Mouse (Mus musculus): Measurements from ENCODE around the gene Isy1. TPM values are rescaled to one million over a fixed set of nuclear protein-coding genes. Genes with fewer than 3 reads are reported as not detected.

Gene Isy1
- polyA plus RNA-seq (2015; fragmentation: Nextera tagmentation; extraction: Ambion mirVana): 24.5 and 26.4 TPM in 2 replicates

GRCm38 (mm10) chr6:87838551-87839197 is at the start of gene Isy1:
Gene Isy1, minus strand, starts transcription at chr6:87838798.
- Histone ChIP-seq H3K27me3 (replicated peaks; ENCODE audit: control insufficient read depth, insufficient read depth, low read length) (no peaks in the 10 kb centered on the region), H3K9ac (ENCODE audit: low read depth, low read length) (peak within 1 kb of the TSS; percentile 76), H3K4me3 (ENCODE audit: low read depth, low read length) (peak within 1 kb of the TSS; percentile 67), H3K4me1 (replicated peaks; ENCODE audit: control insufficient read depth, insufficient read depth, low read length) (no peaks in the 10 kb centered on the region), H3K27ac (ENCODE audit: low read depth, low read length) (peak within 1 kb of the TSS; percentile 98), H3K4me2 (replicated peaks; ENCODE audit: low read depth) (peak within 1 kb of the TSS; percentile 86), H3K9me3 (ENCODE audit: control insufficient read depth) (no peaks in the 10 kb centered on the region), H3K36me3 (ENCODE audit: control insufficient read depth, insufficient read depth) (peaks cover 28% of the 10 kb centered on the region)
- peak; percentile 96 for ATAC-seq
- TF ChIP-seq CTCF (IDR thresholded peaks at IDR 0.05; ENCODE audit: low read depth): peak; percentile 51
- WGBS: under 1% methylated on average over 46 of the region's 46 CpGs

- TF ChIP-seq CTCF (IDR thresholded peaks at IDR 0.05; ENCODE audit: low read depth): peak; percentile 98
- under 1% methylated on average over 31 of the region's 31 CpGs for WGBS
These were observed 49.1 kb upstream of the Isy1 start, which contains the start of gene Copg1 for GRCm38 (mm10) chr6:87887594-87888233. Gene Copg1, plus strand, starts transcription at chr6:87887814.

GRCm38 (mm10) chr6:87886721-87887120 is 48.1 kb upstream of the Isy1 start:
- H3K27me3 ChIP-seq (replicated peaks; ENCODE audit: control insufficient read depth, insufficient read depth, low read length): no peaks in the 10 kb centered on the region
- TF ChIP-seq CTCF (IDR thresholded peaks at IDR 0.05; ENCODE audit: low read depth): no peak
- 37% methylated on average over 1 of the region's 1 CpGs for WGBS
- no peak overlapping the region for H3K9ac ChIP-seq (ENCODE audit: low read depth, low read length)
- no peak overlapping the region for H3K27ac ChIP-seq (ENCODE audit: low read depth, low read length)
- H3K9me3 ChIP-seq (ENCODE audit: control insufficient read depth): no peaks in the 10 kb centered on the region
- no peak for ATAC-seq
- H3K36me3 ChIP-seq (ENCODE audit: control insufficient read depth, insufficient read depth): peaks cover 23% of the 10 kb centered on the region
- H3K4me2 ChIP-seq (replicated peaks; ENCODE audit: low read depth): no peak overlapping the region
- H3K4me3 ChIP-seq (ENCODE audit: low read depth, low read length): no peak overlapping the region
- 0 out of 2 replicates have a peak, but pooled peaks cover 4% of the 10 kb centered on the region for H3K4me1 ChIP-seq (replicated peaks; ENCODE audit: control insufficient read depth, insufficient read depth, low read length)

More at GRCm38 (mm10) chr6:87887594-87888233, 49.1 kb upstream of the Isy1 start, which contains the start of gene Copg1:
- ATAC-seq: peak; percentile 95
- Histone ChIP-seq H3K36me3 (ENCODE audit: control insufficient read depth, insufficient read depth) (peaks cover 33% of the 10 kb centered on the region), H3K9me3 (ENCODE audit: control insufficient read depth) (no peaks in the 10 kb centered on the region), H3K27ac (ENCODE audit: low read depth, low read length) (peak within 1 kb of the TSS; percentile 43), H3K4me2 (replicated peaks; ENCODE audit: low read depth) (peak within 1 kb of the TSS; percentile 69), H3K4me3 (ENCODE audit: low read depth, low read length) (peak within 1 kb of the TSS; percentile 51), H3K27me3 (replicated peaks; ENCODE audit: control insufficient read depth, insufficient read depth, low read length) (no peaks in the 10 kb centered on the region), H3K4me1 (replicated peaks; ENCODE audit: control insufficient read depth, insufficient read depth, low read length) (0 out of 2 replicates have a peak, but pooled peaks cover 4% of the 10 kb centered on the region), H3K9ac (ENCODE audit: low read depth, low read length) (peak within 1 kb of the TSS; percentile 56)

- Histone ChIP-seq H3K4me1 (replicated peaks; ENCODE audit: control insufficient read depth, insufficient read depth, low read length) (0 out of 2 replicates have a peak, but pooled peaks cover 9% of the 10 kb centered on the region), H3K9me3 (ENCODE audit: control insufficient read depth) (no peaks in the 10 kb centered on the region), H3K9ac (ENCODE audit: low read depth, low read length) (no peak overlapping the region), H3K4me2 (replicated peaks; ENCODE audit: low read depth) (no peak overlapping the region), H3K27ac (ENCODE audit: low read depth, low read length) (no peak overlapping the region), H3K27me3 (replicated peaks; ENCODE audit: control insufficient read depth, insufficient read depth, low read length) (no peaks in the 10 kb centered on the region), H3K4me3 (ENCODE audit: low read depth, low read length) (no peak overlapping the region), H3K36me3 (ENCODE audit: control insufficient read depth, insufficient read depth) (no peaks in the 10 kb centered on the region)
- WGBS: 77% methylated on average over 4 of the region's 4 CpGs
- no peak for ATAC-seq
- TF ChIP-seq CTCF (IDR thresholded peaks at IDR 0.05; ENCODE audit: low read depth): no peak
These were observed 44.2 kb upstream of the Isy1 start for GRCm38 (mm10) chr6:87882816-87883215.

- Histone ChIP-seq H3K4me2 (replicated peaks; ENCODE audit: low read depth) (no peak overlapping the region), H3K9me3 (ENCODE audit: control insufficient read depth) (no peaks in the 10 kb centered on the region), H3K27ac (ENCODE audit: low read depth, low read length) (no peak overlapping the region), H3K9ac (ENCODE audit: low read depth, low read length) (no peak overlapping the region), H3K4me1 (replicated peaks; ENCODE audit: control insufficient read depth, insufficient read depth, low read length) (0 out of 2 replicates have a peak, but pooled peaks cover 8% of the 10 kb centered on the region), H3K27me3 (replicated peaks; ENCODE audit: control insufficient read depth, insufficient read depth, low read length) (no peaks in the 10 kb centered on the region), H3K4me3 (ENCODE audit: low read depth, low read length) (no peak overlapping the region), H3K36me3 (ENCODE audit: control insufficient read depth, insufficient read depth) (no peaks in the 10 kb centered on the region)
- no peak for ATAC-seq
- no peak for TF ChIP-seq CTCF (IDR thresholded peaks at IDR 0.05; ENCODE audit: low read depth)
- WGBS: 75% methylated on average over 3 of the region's 3 CpGs
These were observed 43.6 kb upstream of the Isy1 start for GRCm38 (mm10) chr6:87882221-87882620.

- H3K36me3 ChIP-seq (ENCODE audit: control insufficient read depth, insufficient read depth): no peaks in the 10 kb centered on the region
These were observed 41.0 kb upstream of the Isy1 start for GRCm38 (mm10) chr6:87879628-87880027.

More at GRCm38 (mm10) chr6:87879628-87880027, 41.0 kb upstream of the Isy1 start:
- WGBS: 73% methylated on average over 3 of the region's 3 CpGs
- ATAC-seq: no peak
- H3K27me3 ChIP-seq (replicated peaks; ENCODE audit: control insufficient read depth, insufficient read depth, low read length): no peaks in the 10 kb centered on the region
- H3K9me3 ChIP-seq (ENCODE audit: control insufficient read depth): no peaks in the 10 kb centered on the region
- no peak overlapping the region for H3K4me3 ChIP-seq (ENCODE audit: low read depth, low read length)
- no peak overlapping the region for H3K27ac ChIP-seq (ENCODE audit: low read depth, low read length)
- no peak for TF ChIP-seq CTCF (IDR thresholded peaks at IDR 0.05; ENCODE audit: low read depth)
- H3K4me1 ChIP-seq (replicated peaks; ENCODE audit: control insufficient read depth, insufficient read depth, low read length): 0 out of 2 replicates have a peak, but pooled peaks cover 5% of the 10 kb centered on the region
- no peak overlapping the region for H3K9ac ChIP-seq (ENCODE audit: low read depth, low read length)
- no peak overlapping the region for H3K4me2 ChIP-seq (replicated peaks; ENCODE audit: low read depth)
